Mouse (Mus musculus) liver, embryonic 15.5 days (tissue): ENCODE measurements around the gene Psmd9. TPM values are rescaled to one million over a fixed set of nuclear protein-coding genes. Genes with fewer than 3 reads are reported as not detected.
A peak's percentile ranks its signal among the peaks of the same experiment; 100 is the strongest.

Experiments
- ATAC-seq: fragments of 200-750 bp; cut with Nextera tagmentation; 2 replicates; pipeline ENCODE4 v1.8.0; 2017; ENCODE audit warnings: moderate number of reproducible peaks, mild to moderate bottlenecking, moderate library complexity; ENCODE audit not compliant: insufficient read depth
- H3K27ac ChIP-seq: fragments of 300-500 bp; sonication (generic); replicated peaks from 2 replicates; pipeline ENCODE4 v1.5.1; 2015; ENCODE audit warnings: mild to moderate bottlenecking, inconsistent platforms
- H3K27me3 ChIP-seq: fragments of 300-500 bp; sonication (generic); 2 replicates; pipeline ENCODE4 v1.6.1; 2015; ENCODE audit warnings: mild to moderate bottlenecking, inconsistent platforms
- H3K36me3 ChIP-seq: fragments of 300-500 bp; sonication (generic); replicated peaks from 2 replicates; pipeline ENCODE4 v1.6.1; 2015; ENCODE audit warnings: moderate library complexity, mild to moderate bottlenecking, inconsistent platforms
- H3K4me1 ChIP-seq: fragments of 300-500 bp; sonication (generic); replicated peaks from 2 replicates; pipeline ENCODE4 v1.6.1; 2015; ENCODE audit warnings: inconsistent platforms
- H3K4me2 ChIP-seq: fragments of 300-500 bp; sonication (generic); 2 replicates; pipeline ENCODE4 v1.6.1; 2015; ENCODE audit warnings: moderate library complexity, mild to moderate bottlenecking, inconsistent platforms
- H3K4me3 ChIP-seq: fragments of 300-500 bp; sonication (generic); replicated peaks from 2 replicates; pipeline ENCODE4 v1.5.1; 2015; ENCODE audit warnings: mild to moderate bottlenecking, inconsistent platforms
- H3K9ac ChIP-seq: fragments of 300-500 bp; sonication (generic); 2 replicates; pipeline ENCODE4 v1.6.1; 2015; ENCODE audit warnings: moderate library complexity, mild to moderate bottlenecking, inconsistent platforms
- H3K9me3 ChIP-seq: fragments of 300-500 bp; sonication (generic); replicated peaks from 2 replicates; pipeline ENCODE4 v1.6.1; 2016; ENCODE audit warnings: inconsistent platforms
- WGBS: fragments of 180-500 bp; shearing (Covaris S2); methylation state at CpG from one replicate; pipeline ENCODE4 v1.1.7; 2015; ENCODE audit warnings: mixed read lengths; ENCODE audit not compliant: insufficient replicate concordance; 5-methylcytosine and 5-hydroxymethylcytosine counted together
- polyA plus RNA-seq: library from polyadenylated mRNA; unstranded; fragments of >200 nt; fragmentation: Nextera tagmentation; extraction: Ambion mirVana; gene quantifications from 2 replicates; pipeline ENCODE4 v1.2.1, GENCODE M21; 2015

Gene Psmd9
- 70.1 and 77.2 TPM in 2 replicates for polyA plus RNA-seq

DNA sequence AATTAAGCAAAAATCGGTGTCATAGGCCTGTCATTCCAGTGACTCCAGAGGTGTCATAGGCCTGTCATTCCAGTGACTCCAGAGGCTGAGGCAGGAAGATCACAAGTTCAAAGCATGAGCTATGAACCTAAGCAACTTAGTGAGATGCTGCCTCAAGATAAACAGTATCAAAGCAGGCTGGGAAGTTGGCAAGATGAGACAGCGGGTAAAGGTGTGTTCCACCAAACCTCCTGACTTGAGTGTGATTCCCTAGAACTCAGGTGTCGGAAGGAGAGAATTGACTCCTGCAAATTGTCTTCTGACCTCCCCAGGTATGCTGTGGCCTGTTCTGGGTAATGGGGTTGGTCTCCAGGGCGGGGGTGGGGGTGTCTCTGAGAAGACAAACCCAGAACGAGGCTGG lies at the start of gene Psmd9:
TSS of gene Psmd9 (plus strand) at position 130 of the 400 bp plus-strand sequence.
- no peaks in the 10 kb centered on the region for H3K9me3 ChIP-seq
- no peak for ATAC-seq
- no peak within 1 kb of the TSS for H3K4me3 ChIP-seq
- WGBS = 73% methylated on average over 5 of the region's 5 CpGs
- H3K9ac ChIP-seq = no peak within 1 kb of the TSS
- peaks cover 27% of the 10 kb centered on the region for H3K36me3 ChIP-seq
- no peaks in the 10 kb centered on the region for H3K27me3 ChIP-seq
- H3K27ac ChIP-seq = peak within 1 kb of the TSS; percentile 22; the same call in 1 of the 2 replicates
- no peak within 1 kb of the TSS for H3K4me2 ChIP-seq
- H3K4me1 ChIP-seq = peaks cover 40% of the 10 kb centered on the region

- H3K4me1 ChIP-seq = peaks cover 29% of the 10 kb centered on the region
- no peak for ATAC-seq
- peaks cover 30% of the 10 kb centered on the region for H3K36me3 ChIP-seq
- H3K9me3 ChIP-seq = no peaks in the 10 kb centered on the region
- 87% methylated on average over 7 of the region's 7 CpGs for WGBS
- no peak overlapping the region for H3K9ac ChIP-seq
- no peak overlapping the region for H3K4me2 ChIP-seq
- no peak overlapping the region for H3K27ac ChIP-seq
- H3K27me3 ChIP-seq = no peaks in the 10 kb centered on the region
- H3K4me3 ChIP-seq = no peak overlapping the region
Measured at GRCm38 (mm10) chr5:123120624-123121215, 48.5 kb upstream of the Psmd9 start.

- H3K27ac ChIP-seq = no peak overlapping the region
Measured at GRCm38 (mm10) chr5:123122181-123122580, 47.0 kb upstream of the Psmd9 start.

GRCm38 (mm10) chr5:123125105-123125504 lies 44.1 kb upstream of the Psmd9 start:
- H3K27ac ChIP-seq = no peak overlapping the region
- H3K27me3 ChIP-seq = peaks cover 5% of the 10 kb centered on the region; the same call in 1 of the 2 replicates
- no peaks in the 10 kb centered on the region for H3K9me3 ChIP-seq
- H3K4me2 ChIP-seq = peak overlapping the region; percentile 44; the same call in 1 of the 2 replicates
- WGBS = 62% methylated on average over 6 of the region's 6 CpGs
- H3K4me1 ChIP-seq = peaks cover 52% of the 10 kb centered on the region
- H3K36me3 ChIP-seq = 0 out of 2 replicates have a peak, but pooled peaks cover 4% of the 10 kb centered on the region
- no peak for ATAC-seq
- H3K9ac ChIP-seq = no peak overlapping the region
- H3K4me3 ChIP-seq = no peak overlapping the region

More at GRCm38 (mm10) chr5:123122181-123122580, 47.0 kb upstream of the Psmd9 start:
- Histone ChIP-seq H3K9ac (no peak overlapping the region), H3K27me3 (no peaks in the 10 kb centered on the region), H3K4me2 (no peak overlapping the region), H3K4me3 (no peak overlapping the region), H3K4me1 (peaks cover 37% of the 10 kb centered on the region), H3K9me3 (no peaks in the 10 kb centered on the region), H3K36me3 (peaks cover 16% of the 10 kb centered on the region)
- WGBS = 88% methylated on average over 4 of the region's 4 CpGs
- no peak for ATAC-seq

- Histone ChIP-seq H3K9me3 (no peaks in the 10 kb centered on the region), H3K27me3 (peaks cover 11% of the 10 kb centered on the region; the same call in 1 of the 2 replicates), H3K9ac (no peak overlapping the region), H3K27ac (peak overlapping the region; percentile 39; the same call in 1 of the 2 replicates), H3K4me1 (peaks cover 52% of the 10 kb centered on the region), H3K36me3 (0 out of 2 replicates have a peak, but pooled peaks cover 4% of the 10 kb centered on the region), H3K4me3 (no peak overlapping the region), H3K4me2 (peak overlapping the region; percentile 44)
- ATAC-seq = no peak
- WGBS = 23% methylated on average over 18 of the region's 18 CpGs
Measured at GRCm38 (mm10) chr5:123125638-123126406, 43.4 kb upstream of the Psmd9 start.

DNA sequence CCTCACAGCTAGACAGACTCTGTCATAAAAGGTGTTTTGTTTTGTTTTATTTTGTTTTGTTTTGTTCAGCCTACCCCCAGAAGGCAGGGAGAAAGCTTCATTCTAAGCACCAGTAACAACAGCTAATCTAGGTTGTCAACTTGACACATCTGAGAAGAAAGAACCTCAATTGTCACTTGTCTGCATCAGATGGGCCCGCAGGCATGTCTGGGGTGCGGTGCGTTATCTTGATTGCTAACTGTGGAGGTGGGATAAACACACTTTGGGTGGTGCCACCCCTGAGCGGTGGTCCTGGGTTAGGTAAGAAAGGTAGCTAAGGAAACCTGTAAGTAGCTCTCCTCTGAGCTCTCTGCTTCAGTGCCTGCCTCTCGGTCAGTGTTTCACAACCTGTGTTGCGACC lies 42.2 kb upstream of the Psmd9 start:
- WGBS = 47% methylated on average over 6 of the region's 6 CpGs
- Histone ChIP-seq H3K4me2 (no peak overlapping the region), H3K9ac (no peak overlapping the region), H3K27me3 (peaks cover 18% of the 10 kb centered on the region), H3K27ac (no peak overlapping the region), H3K36me3 (0 out of 2 replicates have a peak, but pooled peaks cover 4% of the 10 kb centered on the region), H3K9me3 (no peaks in the 10 kb centered on the region), H3K4me3 (no peak overlapping the region), H3K4me1 (peaks cover 62% of the 10 kb centered on the region)
- ATAC-seq = no peak

- 17% methylated on average over 10 of the region's 10 CpGs for WGBS
- Histone ChIP-seq H3K27ac (peak overlapping the region; percentile 66), H3K9me3 (no peaks in the 10 kb centered on the region), H3K4me3 (no peak overlapping the region), H3K4me2 (peak overlapping the region; percentile 21; the same call in 1 of the 2 replicates), H3K27me3 (peaks cover 18% of the 10 kb centered on the region), H3K36me3 (peaks cover 7% of the 10 kb centered on the region), H3K4me1 (peaks cover 78% of the 10 kb centered on the region), H3K9ac (no peak overlapping the region)
- ATAC-seq = no peak
Measured at GRCm38 (mm10) chr5:123128426-123129169, 40.6 kb upstream of the Psmd9 start.

GRCm38 (mm10) chr5:123129170-123129757 lies 39.9 kb upstream of the Psmd9 start:
- H3K36me3 ChIP-seq = peaks cover 13% of the 10 kb centered on the region
- H3K4me2 ChIP-seq = 0 out of 2 replicates have a peak overlapping the region, but pooled peaks have one; percentile 21
- no peaks in the 10 kb centered on the region for H3K9me3 ChIP-seq
- WGBS = 43% methylated on average over 10 of the region's 10 CpGs
- peaks cover 84% of the 10 kb centered on the region for H3K4me1 ChIP-seq
- no peak overlapping the region for H3K4me3 ChIP-seq
- no peak overlapping the region for H3K9ac ChIP-seq
- no peak for ATAC-seq
- H3K27me3 ChIP-seq = peaks cover 18% of the 10 kb centered on the region
- H3K27ac ChIP-seq = peak overlapping the region; percentile 66; the same call in 1 of the 2 replicates

DNA sequence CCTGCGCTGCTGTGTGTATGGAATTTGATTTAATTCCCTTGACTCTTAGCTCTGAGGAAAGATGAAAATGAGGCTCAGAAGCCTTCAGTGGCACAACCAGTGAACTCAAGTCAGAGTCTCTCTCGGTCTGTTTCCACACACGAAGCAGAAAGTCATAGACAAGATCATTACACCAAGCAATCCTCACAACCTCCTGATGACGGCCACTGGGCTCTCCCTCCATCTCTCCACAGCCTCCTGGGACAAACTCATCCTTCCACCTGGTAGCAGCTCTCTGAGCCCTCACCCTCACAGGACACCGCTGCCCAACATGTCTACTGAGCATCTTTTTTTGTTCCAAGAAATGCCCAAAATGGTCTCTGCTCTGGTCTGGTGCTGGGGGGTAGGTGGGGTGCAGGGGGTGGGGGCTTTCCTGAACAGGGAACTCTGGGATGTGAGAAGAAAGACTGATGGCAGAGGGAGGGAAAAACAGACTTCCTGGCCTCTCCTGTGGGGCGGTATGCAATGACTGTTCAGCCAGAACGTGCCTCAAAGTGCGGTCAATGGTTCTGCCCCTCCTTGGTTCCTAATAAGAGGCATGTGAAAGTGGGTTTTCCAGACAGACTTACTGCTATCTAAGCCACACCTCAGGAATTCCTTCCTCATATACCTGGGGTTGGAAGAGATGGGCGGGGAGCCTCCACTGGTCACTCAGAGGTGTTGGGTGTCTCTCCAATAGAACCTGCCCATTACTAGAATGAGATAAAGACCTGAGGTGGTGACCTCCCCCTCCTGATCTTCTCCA lies 39.0 kb upstream of the Psmd9 start:
- Histone ChIP-seq H3K4me2 (no peak overlapping the region), H3K36me3 (peaks cover 23% of the 10 kb centered on the region), H3K4me3 (no peak overlapping the region), H3K9me3 (no peaks in the 10 kb centered on the region), H3K9ac (no peak overlapping the region), H3K4me1 (peaks cover 84% of the 10 kb centered on the region), H3K27ac (no peak overlapping the region), H3K27me3 (peaks cover 18% of the 10 kb centered on the region)
- ATAC-seq = no peak
- 84% methylated on average over 9 of the region's 9 CpGs for WGBS

DNA sequence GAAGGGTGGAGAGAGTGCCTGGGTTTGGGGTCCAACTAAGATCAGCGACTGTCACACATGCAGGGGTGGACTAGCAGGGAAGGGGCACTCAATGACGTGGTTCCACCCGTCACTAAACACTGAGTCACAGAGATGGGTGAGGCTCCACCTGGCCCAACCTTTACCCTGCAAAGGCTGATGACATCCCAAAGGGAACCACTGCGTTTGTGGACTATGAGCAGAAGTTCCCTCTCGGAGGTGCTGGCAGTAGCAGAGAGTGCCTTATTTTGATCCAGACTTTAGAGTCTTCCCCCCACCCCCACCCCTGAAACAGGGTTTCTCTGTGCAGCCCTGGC lies 38.4 kb upstream of the Psmd9 start:
- no peak overlapping the region for H3K4me2 ChIP-seq
- H3K9ac ChIP-seq = no peak overlapping the region
- H3K27ac ChIP-seq = no peak overlapping the region
- ATAC-seq = no peak
- H3K36me3 ChIP-seq = peaks cover 26% of the 10 kb centered on the region
- WGBS = 62% methylated on average over 5 of the region's 5 CpGs
- peaks cover 84% of the 10 kb centered on the region for H3K4me1 ChIP-seq
- H3K27me3 ChIP-seq = peaks cover 18% of the 10 kb centered on the region
- no peak overlapping the region for H3K4me3 ChIP-seq
- H3K9me3 ChIP-seq = no peaks in the 10 kb centered on the region
